Mouse (Mus musculus): ENCODE data around the gene Kin.

The Kin gene

GRCm38 (mm10) chr2:10101180-10101579 is 20.8 kb downstream of the Kin start:
- ATAC-seq (ENCODE audit: insufficient number of reproducible peaks, low FRiP score, low TSS enrichment), result no peak

DNA sequence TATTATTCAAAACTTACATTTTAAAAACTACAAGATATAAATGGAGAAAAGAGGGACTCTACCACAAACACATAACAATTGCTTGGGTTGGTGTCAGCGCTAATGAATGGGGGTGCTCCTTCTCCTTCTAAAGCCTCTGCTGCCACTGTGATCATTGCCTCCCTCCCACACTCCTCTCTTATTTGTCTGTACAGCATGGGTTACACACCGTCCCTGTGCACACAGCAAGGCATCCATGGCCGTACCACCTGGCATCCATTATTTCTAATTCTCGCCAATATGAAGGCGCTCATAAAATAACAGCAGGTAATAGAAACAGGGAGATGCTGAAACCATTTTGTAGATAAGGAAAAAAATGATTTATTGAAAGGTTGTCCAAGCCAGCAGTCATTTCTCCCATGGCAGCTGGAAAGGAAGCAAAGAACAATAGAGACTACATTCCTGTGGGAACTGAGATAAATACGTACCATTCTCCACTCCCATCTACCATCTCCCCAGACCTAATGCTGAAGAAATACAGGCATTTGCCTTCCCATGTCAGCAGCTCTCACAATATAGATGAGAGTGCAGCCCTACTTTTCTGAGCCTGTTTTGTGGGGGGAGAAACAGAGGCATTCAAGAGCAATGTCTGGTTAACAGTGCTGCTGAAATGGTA is 28.3 kb downstream of the Kin start:
- no peak for ATAC-seq (ENCODE audit: insufficient number of reproducible peaks, low FRiP score, low TSS enrichment)

DNA sequence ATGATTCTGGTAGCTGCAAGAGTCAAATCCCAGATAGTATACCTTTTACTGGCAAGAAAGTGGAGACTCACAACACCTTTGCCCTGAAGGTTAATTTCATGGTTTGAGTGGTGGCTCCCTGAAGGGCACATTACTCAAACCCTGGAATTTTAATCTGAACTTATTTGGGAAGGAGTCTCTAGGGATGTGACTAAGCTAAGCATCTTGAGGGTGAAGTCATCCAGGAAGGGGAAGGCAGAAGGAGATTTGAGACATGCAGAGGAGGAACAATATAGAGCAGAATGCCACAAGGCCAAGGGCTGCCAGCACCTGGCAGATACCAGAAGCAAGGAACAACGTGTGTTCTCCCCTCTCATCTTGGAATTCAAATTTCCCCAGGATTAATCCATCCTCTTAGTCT is 38.4 kb downstream of the Kin start:
- no peak for ATAC-seq (ENCODE audit: insufficient number of reproducible peaks, low FRiP score, low TSS enrichment)

DNA sequence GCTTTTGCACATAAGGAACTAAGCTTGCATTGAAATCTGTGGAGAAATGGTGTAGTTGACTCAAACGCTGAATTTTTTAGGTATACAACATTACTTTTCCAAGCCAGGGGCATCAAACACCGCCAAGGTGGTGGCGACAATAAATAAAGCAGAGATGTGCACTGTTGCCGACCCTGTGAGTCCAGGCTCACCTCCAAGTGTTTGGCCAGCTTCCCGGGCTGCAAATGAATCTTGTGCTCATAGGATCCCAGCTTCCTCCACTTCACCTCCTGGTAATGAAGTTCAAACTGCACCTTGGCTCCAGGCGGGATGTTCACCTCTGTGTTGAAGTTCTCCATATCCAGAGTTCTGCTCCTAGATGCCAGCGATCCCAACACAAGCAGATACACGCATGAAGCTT is 38.9 kb downstream of the Kin start:
- ATAC-seq (ENCODE audit: insufficient number of reproducible peaks, low FRiP score, low TSS enrichment), result no peak

- ATAC-seq (ENCODE audit: insufficient number of reproducible peaks, low FRiP score, low TSS enrichment), result no peak
These were observed 41.4 kb downstream of the Kin start for GRCm38 (mm10) chr2:10121826-10122225.

GRCm38 (mm10) chr2:10126122-10126521 is 45.7 kb downstream of the Kin start:
- ATAC-seq (ENCODE audit: insufficient number of reproducible peaks, low FRiP score, low TSS enrichment), result no peak

DNA sequence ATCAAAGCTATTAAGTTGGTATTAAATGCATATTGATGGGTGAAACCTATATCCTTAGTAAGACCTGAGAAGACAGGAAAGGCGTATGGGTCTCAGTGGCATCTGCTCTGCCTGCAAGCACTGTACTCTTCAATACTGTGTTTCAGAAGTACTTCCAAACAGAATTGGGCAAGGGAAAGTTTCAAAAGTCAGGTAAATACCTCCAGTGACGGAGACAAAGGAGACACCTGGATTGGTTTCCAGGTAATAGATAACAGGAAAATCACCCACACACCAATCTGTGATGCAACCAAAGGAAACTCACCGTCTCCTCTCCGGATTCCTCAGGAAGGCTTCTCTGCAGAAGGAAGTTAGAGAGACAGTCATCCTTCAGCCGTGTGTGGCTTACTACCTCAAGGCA is 47.1 kb downstream of the Kin start:
- ATAC-seq (ENCODE audit: insufficient number of reproducible peaks, low FRiP score, low TSS enrichment), result no peak

DNA sequence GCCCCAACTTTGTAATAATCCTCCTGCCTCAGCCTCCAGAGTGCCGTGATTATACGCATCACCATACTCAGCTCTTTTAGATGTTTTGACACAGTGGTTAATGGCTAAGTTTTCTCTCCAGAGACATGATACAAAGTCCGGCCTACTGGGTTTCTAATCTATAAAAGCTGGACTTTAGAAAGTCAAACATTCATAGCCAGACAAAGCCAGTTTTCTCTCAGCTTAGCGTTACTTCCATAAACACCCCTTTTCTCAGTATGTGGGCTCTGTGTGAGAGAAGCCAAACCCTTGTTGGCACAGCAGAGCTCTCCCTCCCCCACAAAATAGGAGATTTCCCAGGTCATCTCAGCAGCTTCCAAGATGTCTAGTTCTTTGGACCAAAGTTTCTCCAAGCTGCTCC is 48.2 kb downstream of the Kin start:
- no peak for ATAC-seq (ENCODE audit: insufficient number of reproducible peaks, low FRiP score, low TSS enrichment)

GRCm38 (mm10) chr2:10130341-10130990 is 50.1 kb downstream of the Kin start:
- no peak for ATAC-seq (ENCODE audit: insufficient number of reproducible peaks, low FRiP score, low TSS enrichment)

GRCm38 (mm10) chr2:10131296-10131695 is 50.9 kb downstream of the Kin start, which contains the start of gene Itih2:
Gene Itih2, minus strand, starts transcription at chr2:10131396.
- ATAC-seq (ENCODE audit: insufficient number of reproducible peaks, low FRiP score, low TSS enrichment), result no peak

DNA sequence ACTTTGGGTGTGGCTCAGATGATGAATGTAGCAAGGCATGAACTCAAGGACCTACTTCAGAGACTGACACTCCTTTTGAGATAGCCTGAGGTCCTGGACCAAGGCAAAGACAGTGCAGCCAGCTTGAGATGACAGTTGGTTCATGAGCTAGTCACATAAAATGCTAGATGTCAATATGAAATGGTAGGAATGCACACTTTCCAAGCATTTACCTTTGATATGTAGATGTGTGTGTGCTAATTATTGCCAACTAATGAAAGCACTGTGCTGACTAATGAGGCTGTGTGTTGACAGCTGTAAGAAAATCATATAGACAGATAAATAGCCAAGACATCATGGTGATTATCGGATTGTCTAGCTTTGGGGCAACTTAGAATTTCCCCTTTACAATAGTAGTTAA is 51.7 kb downstream of the Kin start:
- ATAC-seq (ENCODE audit: insufficient number of reproducible peaks, low FRiP score, low TSS enrichment), result no peak

DNA sequence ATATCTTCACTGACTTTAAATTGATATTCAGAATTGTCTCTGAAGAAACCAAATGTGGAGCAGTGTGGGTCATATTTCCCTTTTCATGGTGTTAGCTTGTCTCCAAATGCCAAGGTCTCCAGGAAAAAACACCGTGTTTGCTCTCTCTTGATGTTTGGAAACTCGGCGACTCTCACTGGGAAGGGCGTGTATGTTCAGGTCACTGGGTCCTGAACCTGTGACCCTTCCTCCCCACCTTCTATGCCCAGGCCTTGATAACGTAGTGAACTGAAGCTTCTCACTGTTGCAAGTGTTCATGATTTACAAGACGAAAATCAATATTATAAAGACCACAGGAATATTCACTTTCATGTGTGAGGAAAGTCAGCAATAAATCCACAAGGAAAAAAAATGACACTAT is 53.5 kb downstream of the Kin start:
- ATAC-seq (ENCODE audit: insufficient number of reproducible peaks, low FRiP score, low TSS enrichment), result no peak

DNA sequence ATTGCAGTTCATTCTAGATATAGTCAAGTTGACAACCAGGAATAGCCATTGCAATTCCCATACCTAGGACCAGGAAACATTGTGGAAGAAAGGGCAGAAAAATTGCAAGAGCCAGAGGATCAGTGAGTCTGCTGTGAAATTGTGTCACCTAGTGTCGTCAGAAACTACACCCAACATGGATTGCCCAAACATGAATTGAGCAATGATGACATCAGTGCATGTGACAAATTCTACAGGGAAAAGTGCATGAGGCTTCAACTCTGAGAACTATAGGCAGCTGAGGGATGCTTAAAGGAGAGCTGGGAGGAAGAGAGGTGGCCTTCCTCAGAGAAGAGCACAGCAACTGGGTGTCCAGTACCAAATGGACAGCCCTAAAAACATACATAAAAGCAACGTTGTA is 56.9 kb downstream of the Kin start:
- no peak for ATAC-seq (ENCODE audit: insufficient number of reproducible peaks, low FRiP score, low TSS enrichment)

GRCm38 (mm10) chr2:10140456-10140855 is 60.1 kb downstream of the Kin start:
- no peak for ATAC-seq (ENCODE audit: insufficient number of reproducible peaks, low FRiP score, low TSS enrichment)
